In the genomic region with DNA sequence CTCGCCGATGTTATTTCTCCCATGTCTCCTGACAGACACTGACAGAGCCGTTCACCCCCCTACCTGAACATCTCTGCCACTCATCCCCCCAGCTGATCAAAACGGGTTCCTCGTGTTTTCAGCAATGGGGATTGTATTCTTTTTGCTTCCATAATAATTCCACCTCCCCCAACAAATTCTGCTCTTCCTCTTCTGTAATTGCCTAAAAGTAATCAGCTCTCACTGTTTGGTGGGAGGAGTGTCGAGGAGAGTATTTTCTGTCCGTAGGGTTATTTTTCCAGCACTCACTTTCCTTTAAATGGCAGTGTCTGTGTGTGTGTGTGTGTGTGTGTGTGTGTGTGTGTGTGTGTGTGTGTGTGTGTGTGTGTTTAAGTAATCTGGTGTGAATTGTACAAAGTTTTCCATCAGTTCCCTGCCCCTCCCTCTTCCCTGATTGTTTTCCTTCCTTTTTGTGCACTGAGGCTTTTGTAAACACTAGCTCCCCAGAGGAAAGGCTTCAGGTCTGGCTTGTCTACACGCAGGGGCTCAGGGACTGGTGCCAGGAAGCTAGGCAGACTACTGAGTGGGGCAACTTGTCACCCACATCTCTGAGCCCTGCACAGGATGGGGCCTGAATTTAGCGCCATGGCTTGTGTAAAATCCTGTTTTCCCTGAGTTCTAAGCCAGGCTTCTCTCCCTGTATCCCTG, we compare ENCODE assay signal across 9 mouse cellular contexts. TPM values are rescaled to one million over a fixed set of nuclear protein-coding genes. Genes with fewer than 3 reads are reported as not detected.
DNase-seq lines count a peak whose midpoint lies in the region; ATAC-seq and TF ChIP-seq lines count a peak whose summit lies in the region.
"Had no signal": no experiment of that assay in that cellular context is flagged by ENCODE, and none has a peak within 500 bp of the region (broad histone marks: within the 10 kb centered on the region; RNA-seq: fewer than 3 reads in every experiment).

No protein-coding gene starts in this region.

- H3K4me1 ChIP-seq in bone marrow, adult 2 months (ENCODE audit: control insufficient read depth, insufficient read depth, low read length), result peaks cover 7% of the 10 kb centered on the region; the same call in 1 of the 2 replicates
- H3K4me1 ChIP-seq in intestine, embryonic 14.5 days (replicated peaks; ENCODE audit: control insufficient read depth, insufficient read depth, low read length), result peaks cover 31% of the 10 kb centered on the region

- peak; percentile 58 for DNase-seq in gastrocnemius, adult 18-20 months (ENCODE audit: low spot score)
- DNase-seq in gastrocnemius, adult 8-10 months (ENCODE audit: low spot score in 2 of 2), result no peak
- DNase-seq in gastrocnemius, postnatal 10 days, result peak; percentile 40
- DNase-seq in intestine, embryonic 14.5 days (ENCODE audit: low spot score), result no peak
- peak; percentile 85 to 90 for DNase-seq in lung, adult 18-20 months
- peak; percentile 39 for DNase-seq in splenic B cell, adult 2 months (ENCODE audit: low read depth, low spot score)
- no peak for DNase-seq in layer of hippocampus, postnatal 36 days

- H3K9me3 ChIP-seq in intestine, embryonic 14.5 days (ENCODE audit: control insufficient read depth, low read length), result no peaks in the 10 kb centered on the region

- H3K36me3 ChIP-seq in intestine, embryonic 14.5 days (ENCODE audit: control insufficient read depth, insufficient read depth, low read length), result peaks cover 21% of the 10 kb centered on the region; the same call in 1 of the 2 replicates
- H3K36me3 ChIP-seq in splenic B cell, adult 2 months (ENCODE audit: control insufficient read depth, insufficient read depth, low read length, poor library complexity, severe bottlenecking), result peaks cover 20% of the 10 kb centered on the region

- peak overlapping the region; percentile 70 for H3K4me2 ChIP-seq in intestine, embryonic 14.5 days (ENCODE audit: low read length)

- peak overlapping the region; percentile 80 for H3K9ac ChIP-seq in intestine, embryonic 14.5 days (ENCODE audit: low read length)

- 0 out of 2 replicates have a peak, but pooled peaks have one; percentile 1 for ATAC-seq in intestine, embryonic 14.5 days (replicated peaks; ENCODE audit: low FRiP score, low TSS enrichment, low read depth)

- WGBS in bone marrow, adult 2 months, result 4% methylated on average over 9 of the region's 9 CpGs
- 6% methylated on average over 9 of the region's 9 CpGs for whole genome bisulfite sequencing in intestine, embryonic 14.5 days

- peak overlapping the region; percentile 78 for H3K4me3 ChIP-seq in bone marrow, adult 2 months (replicated peaks; ENCODE audit: control insufficient read depth, low read depth, low read length)
- H3K4me3 ChIP-seq in intestine, embryonic 14.5 days (ENCODE audit: low read depth, low read length), result peak overlapping the region; percentile 70

- no peak for TF ChIP-seq CTCF in bone marrow, adult 2 months (IDR thresholded peaks at IDR 0.05; ENCODE audit: control insufficient read depth, insufficient read depth, low read length)

- peak overlapping the region; percentile 70 for H3K27ac ChIP-seq in bone marrow, adult 2 months (ENCODE audit: control insufficient read depth, insufficient read depth, low read depth, low read length, poor library complexity)
- peak overlapping the region; percentile 82 for H3K27ac ChIP-seq in intestine, embryonic 14.5 days (ENCODE audit: low read depth)

- no peak for TF ChIP-seq POLR2A in bone marrow, adult 2 months (IDR thresholded peaks at IDR 0.05; ENCODE audit: borderline replicate concordance, control insufficient read depth, low read depth, low read length)

- H3K27me3 ChIP-seq in intestine, embryonic 14.5 days (replicated peaks; ENCODE audit: control insufficient read depth, insufficient read depth, low read length), result no peaks in the 10 kb centered on the region
- no peaks in the 10 kb centered on the region for H3K27me3 ChIP-seq in splenic B cell, adult 2 months (ENCODE audit: control insufficient read depth, insufficient read depth, low read length, poor library complexity, severe bottlenecking)

RNA-seq across cellular contexts. Expression of a gene that starts 0.7 kb away (rescaled TPM):
- total RNA-seq in gastrocnemius, adult 18-20 months (2021), result 10 to 100 TPM; 41.2 to 63.7 TPM
- total RNA-seq in gastrocnemius, adult 8-10 months (2022), result 10 to 100 TPM in 3 of 4 experiments, 1 to 10 TPM in 1; 8.6 to 22.9 (median 14.3) TPM
- polyA plus RNA-seq in bone marrow, adult 2 months (2011; ENCODE audit: insufficient read depth, insufficient read length, low replicate concordance, missing spikeins), result 79.9 and 89.5 TPM in 2 replicates
- 10 to 100 TPM; 25.0 to 30.4 TPM for total RNA-seq in gastrocnemius, postnatal 10 days (2021)
- polyA plus RNA-seq in intestine, embryonic 14.5 days (2014; fragmentation: Nextera tagmentation; extraction: Ambion mirVana), result 32.6 and 34.6 TPM in 2 replicates
- 10 to 100 TPM; 18.7 to 18.9 TPM for total RNA-seq in layer of hippocampus, postnatal 36 days (2021)

RNA-seq across cellular contexts. Expression of a gene that starts 31.4 kb away (rescaled TPM):
- total RNA-seq in gastrocnemius, adult 18-20 months (2021), result not detected
- total RNA-seq in gastrocnemius, adult 8-10 months (2022), result not detected
- polyA plus RNA-seq in bone marrow, adult 2 months (2011; ENCODE audit: insufficient read depth, insufficient read length, low replicate concordance, missing spikeins), result not detected in 2 replicates
- total RNA-seq in gastrocnemius, postnatal 10 days (2021), result under 1 TPM in 1 of 2 experiments, not detected in 1; 0.16 TPM
- not detected in 2 replicates for polyA plus RNA-seq in intestine, embryonic 14.5 days (2014; fragmentation: Nextera tagmentation; extraction: Ambion mirVana)
- not detected for total RNA-seq in layer of hippocampus, postnatal 36 days (2021)

RNA-seq across cellular contexts. Expression of a gene that starts 42.6 kb away (rescaled TPM):
- total RNA-seq in gastrocnemius, adult 18-20 months (2021), result 100 to 1,000 TPM in 1 of 2 experiments, 10 to 100 TPM in 1; 41.0 to 107 TPM
- total RNA-seq in gastrocnemius, adult 8-10 months (2022), result 100 to 1,000 TPM in 1 of 4 experiments, 10 to 100 TPM in 3; 25.4 to 104 (median 52.6) TPM
- 0.31 TPM in 1 of 2 replicates, not detected in the other for polyA plus RNA-seq in bone marrow, adult 2 months (2011; ENCODE audit: insufficient read depth, insufficient read length, low replicate concordance, missing spikeins)
- total RNA-seq in gastrocnemius, postnatal 10 days (2021), result 100 to 1,000 TPM; 214 to 221 TPM
- 8.2 and 10.4 TPM in 2 replicates for polyA plus RNA-seq in intestine, embryonic 14.5 days (2014; fragmentation: Nextera tagmentation; extraction: Ambion mirVana)
- total RNA-seq in layer of hippocampus, postnatal 36 days (2021), result 1 to 10 TPM; 4.0 to 7.8 TPM
- total RNA-seq: neutrophil, adult 5-6 weeks had no signal

Comparison
In these comparisons a context has a peak if more than half of its experiments do, and no peak if none do; other contexts are left out.
1. DNase-seq: peak in gastrocnemius, adult 18-20 months (single experiment), gastrocnemius, postnatal 10 days (single experiment), lung, adult 18-20 months (2 of 2) and splenic B cell, adult 2 months (single experiment); none in gastrocnemius, adult 8-10 months (0 of 2), intestine, embryonic 14.5 days (single experiment) and layer of hippocampus, postnatal 36 days (0 of 2).